Mouse (Mus musculus): ENCODE results near the gene Doxl2. TPM values are rescaled to one million over a fixed set of nuclear protein-coding genes. Genes with fewer than 3 reads are reported as not detected.

Gene Doxl2
- polyA plus RNA-seq, 1 experiment from 2014 or later: not detected

Other genes with a start within 250 kb of the Doxl2 start
- gene Gimap1, start 235.9 kb upstream of the Doxl2 start, polyA plus RNA-seq (2014; fragmentation: Nextera tagmentation; extraction: Ambion mirVana): 14.1 and 15.4 TPM in 2 replicates
- 3.5 and 4.0 TPM in 2 replicates for gene Gimap5, start 228.8 kb upstream of the Doxl2 start, polyA plus RNA-seq (2014; fragmentation: Nextera tagmentation; extraction: Ambion mirVana)
- 0.08 TPM in 1 of 2 replicates, not detected in the other for gene Gimap3, start 204.1 kb upstream of the Doxl2 start, polyA plus RNA-seq (2014; fragmentation: Nextera tagmentation; extraction: Ambion mirVana)
- 56.6 and 66.1 TPM in 2 replicates for gene Tmem176a, start 134.0 kb upstream of the Doxl2 start, polyA plus RNA-seq (2014; fragmentation: Nextera tagmentation; extraction: Ambion mirVana)
- 105 and 118 TPM in 2 replicates for gene Tmem176b, start 133.5 kb upstream of the Doxl2 start, polyA plus RNA-seq (2014; fragmentation: Nextera tagmentation; extraction: Ambion mirVana)
- gene Aoc1, start 102.1 kb upstream of the Doxl2 start, polyA plus RNA-seq (2014; fragmentation: Nextera tagmentation; extraction: Ambion mirVana): not detected in 2 replicates
- gene 1600015I10Rik, start 45.1 kb upstream of the Doxl2 start, polyA plus RNA-seq (2014; fragmentation: Nextera tagmentation; extraction: Ambion mirVana): not detected in 2 replicates
- gene Svs1, start 11.9 kb downstream of the Doxl2 start, polyA plus RNA-seq (2014; fragmentation: Nextera tagmentation; extraction: Ambion mirVana): not detected in 2 replicates
- gene Gpnmb, start 61.6 kb downstream of the Doxl2 start, polyA plus RNA-seq (2014; fragmentation: Nextera tagmentation; extraction: Ambion mirVana): 0.21 and 0.84 TPM in 2 replicates
- 67.6 and 68.6 TPM in 2 replicates for gene Malsu1, start 98.8 kb downstream of the Doxl2 start, polyA plus RNA-seq (2014; fragmentation: Nextera tagmentation; extraction: Ambion mirVana)
- gene Igf2bp3, start 240.0 kb downstream of the Doxl2 start, polyA plus RNA-seq (2014; fragmentation: Nextera tagmentation; extraction: Ambion mirVana): 57.8 and 61.5 TPM in 2 replicates